Mouse (Mus musculus) ZHBTc4 (cell line): ENCODE data around the gene Tmprss11b.

ENCODE experiments used
- DNase-seq: peaks from one replicate; pipeline ENCODE4 v3.0.0-alpha.2; 2011; ENCODE audit warnings: low read depth, low spot score

The Tmprss11b gene

DNA sequence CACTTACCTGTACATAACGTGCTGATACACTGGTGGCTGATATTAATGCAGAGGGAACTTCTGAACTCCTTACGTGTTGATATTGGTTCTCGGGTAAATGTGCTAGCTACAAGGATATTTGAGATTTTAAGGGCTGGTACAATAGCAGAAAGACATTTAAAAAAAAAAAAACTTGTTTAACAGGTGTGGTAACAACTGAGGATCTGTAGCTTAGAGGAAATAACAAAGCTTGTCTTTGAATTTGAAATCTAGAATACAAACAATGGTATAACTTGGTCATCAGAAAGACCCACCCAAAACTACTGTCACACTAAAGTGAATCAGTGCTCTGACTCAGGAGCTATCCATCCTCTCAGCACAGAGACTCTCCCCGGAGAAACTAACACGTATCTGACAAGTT lies at the start of gene Tmprss11b:
Gene Tmprss11b (minus strand): TSS at position 101 of the 400 bp plus-strand sequence.
- no peak for DNase-seq

GRCm38 (mm10) chr5:86725021-86725420 lies 48.9 kb upstream of the Tmprss11b start:
- no peak for DNase-seq

DNA sequence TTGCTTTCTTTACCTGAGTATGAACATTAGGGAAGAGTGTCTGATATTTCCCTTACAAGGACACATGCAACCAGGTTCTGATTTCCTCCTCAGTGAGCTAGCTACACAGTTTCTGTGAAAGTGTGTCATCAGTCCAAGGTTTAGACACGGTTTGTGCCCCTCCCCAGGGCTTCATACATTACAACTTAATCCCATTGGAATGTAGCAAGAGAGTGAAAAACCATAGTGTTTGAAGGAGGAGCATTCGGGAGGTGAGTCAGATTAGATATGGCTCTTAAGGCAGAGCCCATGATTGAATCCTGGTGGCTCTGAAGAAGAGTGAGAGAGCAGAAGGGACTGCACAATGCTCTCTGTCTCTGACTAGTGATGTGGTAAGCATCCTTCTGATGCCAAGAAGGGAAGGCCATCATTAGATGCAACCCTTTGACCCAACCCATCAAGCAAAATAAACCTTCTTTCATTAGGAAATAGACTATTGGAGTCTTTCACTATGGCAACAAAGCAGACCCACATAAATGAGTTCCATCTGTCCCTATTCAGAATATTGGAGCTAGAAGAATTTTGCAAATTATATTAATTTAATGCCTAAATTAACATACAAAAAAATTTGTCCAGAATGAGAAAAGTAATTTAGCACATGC lies 46.8 kb upstream of the Tmprss11b start:
- DNase-seq = no peak

DNA sequence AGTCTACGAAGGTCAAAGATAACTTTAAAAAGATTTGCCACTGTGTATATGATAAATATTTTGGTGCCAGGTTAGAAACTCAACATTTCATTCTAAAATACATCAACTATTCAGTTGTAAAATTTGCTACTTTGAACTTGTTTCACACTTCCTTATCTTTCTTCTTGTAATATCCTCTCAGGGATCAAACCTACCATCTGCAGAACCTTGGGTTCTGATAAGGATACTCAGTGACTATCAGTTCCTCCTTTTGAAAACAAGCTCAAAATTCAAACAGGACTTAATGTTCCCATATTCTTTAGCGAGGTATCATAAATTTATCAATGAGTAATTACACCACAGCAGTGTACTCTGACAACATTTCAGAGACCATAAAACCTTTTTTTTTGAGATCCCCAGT lies 38.8 kb upstream of the Tmprss11b start:
- no peak for DNase-seq

- DNase-seq = no peak
Measured at GRCm38 (mm10) chr5:86704923-86705322, 28.8 kb upstream of the Tmprss11b start.

DNA sequence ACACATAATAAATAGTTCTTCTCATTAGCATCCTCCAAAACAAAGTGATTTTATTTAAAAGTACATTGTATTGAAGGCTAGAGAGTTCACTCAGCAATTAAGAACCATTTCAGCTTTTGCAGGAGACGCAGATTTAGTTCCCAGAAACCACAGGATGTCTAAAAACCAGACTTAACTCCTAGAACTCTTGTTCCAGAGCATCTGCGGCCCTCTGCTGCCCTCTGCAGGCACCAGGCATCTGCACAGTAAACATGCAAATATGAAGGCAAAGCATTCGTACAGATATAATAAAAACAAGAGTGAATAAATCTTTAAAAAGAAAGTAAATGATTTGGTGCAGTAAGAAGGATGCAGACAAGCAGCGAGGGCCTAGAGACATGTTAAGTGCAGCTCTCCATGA lies 8.5 kb upstream of the Tmprss11b start:
- DNase-seq = peak; percentile 75

DNA sequence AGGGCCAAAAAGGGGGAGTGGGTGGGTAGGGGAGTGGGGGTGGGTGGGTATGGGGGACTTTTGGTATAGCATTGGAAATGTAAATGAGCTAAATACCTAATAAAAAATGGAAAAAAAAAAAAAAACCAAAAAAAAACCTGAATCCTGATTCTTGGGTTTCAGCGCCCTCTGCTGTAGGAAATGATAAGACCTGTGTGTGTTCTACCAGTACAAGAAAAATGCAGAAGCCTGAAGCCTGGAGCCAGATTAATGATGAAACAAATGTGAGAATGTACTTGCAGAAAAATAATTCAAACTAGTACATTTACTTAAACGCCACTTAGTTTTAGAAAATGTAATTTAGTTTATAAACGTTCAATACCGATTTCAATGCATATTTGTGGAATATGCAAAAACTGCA lies 27.0 kb downstream of the Tmprss11b start:
- DNase-seq = peak; percentile 41

- no peak for DNase-seq
Measured at GRCm38 (mm10) chr5:86640795-86641194, 35.4 kb downstream of the Tmprss11b start.

DNA sequence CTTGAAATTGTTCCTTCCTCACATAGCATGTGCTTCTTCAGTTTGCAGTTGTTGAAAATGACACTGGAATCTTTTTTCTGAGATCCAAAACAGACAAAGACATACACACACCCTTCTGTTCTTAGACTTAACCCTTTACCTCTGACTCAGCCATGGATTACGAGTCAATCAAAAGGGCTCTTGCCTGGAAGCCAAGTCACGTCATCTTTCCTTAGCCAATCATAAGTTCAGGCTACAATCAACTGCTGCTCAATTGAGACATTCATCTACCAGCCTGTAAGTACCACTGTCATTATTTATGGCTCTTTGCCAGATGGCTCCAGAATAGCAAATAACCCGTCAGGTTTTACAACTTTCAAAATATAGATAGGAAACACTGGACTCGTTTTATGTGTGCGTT lies 43.8 kb downstream of the Tmprss11b start, which contains the start of gene Tmprss11f:
Gene Tmprss11f (minus strand): TSS at position 101 of the 400 bp plus-strand sequence.
- no peak for DNase-seq

GRCm38 (mm10) chr5:86630700-86631099 lies 45.5 kb downstream of the Tmprss11b start:
- no peak for DNase-seq

DNA sequence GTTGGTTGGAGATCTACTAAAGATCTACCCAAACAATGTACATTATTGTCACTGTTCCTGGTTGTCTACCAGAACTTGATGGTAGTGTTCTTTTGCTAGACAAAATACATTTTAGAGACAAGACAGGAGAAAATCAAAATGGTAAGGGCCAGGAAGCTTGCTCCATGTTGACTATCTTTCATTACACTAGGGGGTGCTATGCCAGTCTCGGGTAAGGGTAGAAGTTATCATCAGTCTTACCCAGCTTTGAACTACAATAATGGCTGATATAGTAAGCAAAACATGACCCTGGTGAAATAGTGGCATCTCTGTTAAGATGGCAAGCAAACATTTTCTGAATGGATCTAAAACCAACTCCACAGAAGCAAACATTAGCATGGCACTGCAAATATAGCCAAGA lies 54.4 kb downstream of the Tmprss11b start:
- DNase-seq = no peak
